ENCODE assay signal across 16 mouse cellular contexts in genomic region chr1:165874645-165875044, GRCm38 (mm10).
A peak's percentile ranks its signal among the peaks of the same experiment; 100 is the strongest.
DNase-seq lines count a peak whose midpoint lies in the region; ATAC-seq and TF ChIP-seq lines count a peak whose summit lies in the region.
"Had no signal": no experiment of that assay in that cellular context is flagged by ENCODE, and none has a peak within 500 bp of the region (broad histone marks: within the 10 kb centered on the region; RNA-seq: fewer than 3 reads in every experiment).

No protein-coding gene starts in this region.

- H3K4me2 ChIP-seq in forebrain, embryonic 11.5 days (ENCODE audit: low read depth, low read length, severe bottlenecking) = no peak overlapping the region
- no peak overlapping the region for H3K4me2 ChIP-seq in forebrain, embryonic 14.5 days (ENCODE audit: low read length)
- H3K4me2 ChIP-seq in lung, embryonic 14.5 days = no peak overlapping the region
- no peak overlapping the region for H3K4me2 ChIP-seq in heart, embryonic 12.5 days
- H3K4me2 ChIP-seq: liver, embryonic 13.5 days had no signal

- no peak overlapping the region for H3K9ac ChIP-seq in forebrain, embryonic 11.5 days (ENCODE audit: low read length)
- no peak overlapping the region for H3K9ac ChIP-seq in forebrain, embryonic 14.5 days (ENCODE audit: low read length)
- H3K9ac ChIP-seq in lung, embryonic 14.5 days = no peak overlapping the region
- no peak overlapping the region for H3K9ac ChIP-seq in heart, embryonic 12.5 days
- H3K9ac ChIP-seq: liver, embryonic 13.5 days had no signal

- TF ChIP-seq CTCF in lung, embryonic 14.5 days (IDR thresholded peaks at IDR 0.05; ENCODE audit: low read depth) = no peak

- DNase-seq in forebrain, embryonic 11.5 days (ENCODE audit: low spot score) = peak; percentile 49
- DNase-seq in forebrain, embryonic 14.5 days (ENCODE audit: low spot score) = no peak
- peak; percentile 33 for DNase-seq in R1 (ENCODE audit: low read depth, low spot score)
- DNase-seq in lung, embryonic 14.5 days = peak; percentile 70
- DNase-seq in retina, embryonic 14.5 days (ENCODE audit: low spot score) = peak; percentile 37
- no peak for DNase-seq in embryo, embryonic 10.5 days (ENCODE audit: low spot score)
- DNase-seq: cerebellum, adult 8-10 months; gastrocnemius, postnatal 14 days; kidney, postnatal 14 days; liver, embryonic 13.5 days; thymus, postnatal 4 days had no signal

- ATAC-seq in forebrain, embryonic 11.5 days (replicated peaks; ENCODE audit: low FRiP score) = 0 out of 2 replicates have a peak, but pooled peaks have one; percentile 36
- ATAC-seq in forebrain, embryonic 14.5 days = no peak
- ATAC-seq in lung, embryonic 14.5 days (ENCODE audit: insufficient read depth) = peak; percentile 92
- ATAC-seq in erythroid progenitor cell, adult 5-6 weeks (replicated peaks; ENCODE audit: low FRiP score, poor library complexity, severe bottlenecking) = no peak
- no peak for ATAC-seq in heart, embryonic 12.5 days (ENCODE audit: insufficient number of reproducible peaks, low FRiP score)

- H3K4me1 ChIP-seq in forebrain, embryonic 11.5 days (replicated peaks; ENCODE audit: control insufficient read depth, insufficient read depth, low read length) = peaks cover 2% of the 10 kb centered on the region; the same call in 1 of the 2 replicates
- no peaks in the 10 kb centered on the region for H3K4me1 ChIP-seq in forebrain, embryonic 14.5 days (ENCODE audit: control insufficient read depth, insufficient read depth, low read length)
- no peaks in the 10 kb centered on the region for H3K4me1 ChIP-seq in lung, embryonic 14.5 days (ENCODE audit: insufficient read depth)
- peaks cover 9% of the 10 kb centered on the region; the same call in 1 of the 2 replicates for H3K4me1 ChIP-seq in heart, embryonic 12.5 days (replicated peaks)

- no peaks in the 10 kb centered on the region for H3K27me3 ChIP-seq in forebrain, embryonic 11.5 days (ENCODE audit: control insufficient read depth, insufficient read depth, low read length)
- H3K27me3 ChIP-seq in forebrain, embryonic 14.5 days (replicated peaks; ENCODE audit: control insufficient read depth, insufficient read depth, low read length) = no peaks in the 10 kb centered on the region
- no peaks in the 10 kb centered on the region for H3K27me3 ChIP-seq in lung, embryonic 14.5 days (ENCODE audit: insufficient read depth, low read length)
- no peaks in the 10 kb centered on the region for H3K27me3 ChIP-seq in heart, embryonic 12.5 days (replicated peaks)
- H3K27me3 ChIP-seq: liver, embryonic 13.5 days; megakaryocyte, embryonic 14.5 days had no signal

- H3K36me3 ChIP-seq in forebrain, embryonic 11.5 days (ENCODE audit: control insufficient read depth, insufficient read depth, low read length) = no peaks in the 10 kb centered on the region; the same call in 1 of the 2 replicates
- H3K36me3 ChIP-seq in forebrain, embryonic 14.5 days (ENCODE audit: control insufficient read depth, insufficient read depth, low read length) = peaks cover 58% of the 10 kb centered on the region
- peaks cover 30% of the 10 kb centered on the region for H3K36me3 ChIP-seq in lung, embryonic 14.5 days (ENCODE audit: insufficient read depth)
- H3K36me3 ChIP-seq in heart, embryonic 12.5 days = peaks cover 26% of the 10 kb centered on the region

- 47% methylated on average over 8 of the region's 8 CpGs for WGBS in forebrain, embryonic 11.5 days
- WGBS in forebrain, embryonic 14.5 days = 36% methylated on average over 8 of the region's 8 CpGs
- WGBS in lung, embryonic 14.5 days = 43% methylated on average over 8 of the region's 8 CpGs
- 35% methylated on average over 8 of the region's 8 CpGs for WGBS in heart, embryonic 12.5 days

- no peaks in the 10 kb centered on the region for H3K9me3 ChIP-seq in forebrain, embryonic 11.5 days (ENCODE audit: control insufficient read depth, low read length)
- H3K9me3 ChIP-seq in forebrain, embryonic 14.5 days (replicated peaks; ENCODE audit: control insufficient read depth, low read length) = no peaks in the 10 kb centered on the region
- no peaks in the 10 kb centered on the region for H3K9me3 ChIP-seq in lung, embryonic 14.5 days (ENCODE audit: low read depth, low read length)
- no peaks in the 10 kb centered on the region for H3K9me3 ChIP-seq in heart, embryonic 12.5 days (replicated peaks)
- H3K9me3 ChIP-seq: heart, embryonic 10.5 days; hindbrain, embryonic 10.5 days; liver, embryonic 13.5 days; megakaryocyte, embryonic 14.5 days had no signal

- H3K4me3 ChIP-seq in forebrain, embryonic 11.5 days (ENCODE audit: low read depth, low read length) = no peak overlapping the region
- H3K4me3 ChIP-seq in forebrain, embryonic 14.5 days (ENCODE audit: low read depth, low read length) = no peak overlapping the region
- H3K4me3 ChIP-seq in lung, embryonic 14.5 days (ENCODE audit: low read depth, low read length) = no peak overlapping the region
- no peak overlapping the region for H3K4me3 ChIP-seq in heart, embryonic 12.5 days
- H3K4me3 ChIP-seq: heart, embryonic 10.5 days; hindbrain, embryonic 10.5 days; liver, embryonic 13.5 days; megakaryocyte, embryonic 14.5 days had no signal

- no peak overlapping the region for H3K27ac ChIP-seq in forebrain, embryonic 11.5 days (ENCODE audit: low read depth, low read length)
- no peak overlapping the region for H3K27ac ChIP-seq in forebrain, embryonic 14.5 days (ENCODE audit: low read depth, low read length)
- 0 out of 2 replicates have a peak overlapping the region, but pooled peaks have one; percentile 18 for H3K27ac ChIP-seq in lung, embryonic 14.5 days (ENCODE audit: low read depth)
- H3K27ac ChIP-seq in heart, embryonic 12.5 days (ENCODE audit: poor library complexity, severe bottlenecking) = no peak overlapping the region
- H3K27ac ChIP-seq: heart, embryonic 10.5 days; hindbrain, embryonic 10.5 days; liver, embryonic 13.5 days had no signal

Comparison
In these comparisons a context has a peak if more than half of its experiments do, and no peak if none do; other contexts are left out.
1. ATAC-seq: peak in forebrain, embryonic 11.5 days (single experiment) and lung, embryonic 14.5 days (single experiment); none in forebrain, embryonic 14.5 days (single experiment), erythroid progenitor cell, adult 5-6 weeks (single experiment) and heart, embryonic 12.5 days (single experiment).
2. DNase-seq: peak in forebrain, embryonic 11.5 days (single experiment), R1 (single experiment), lung, embryonic 14.5 days (single experiment) and retina, embryonic 14.5 days (single experiment); none in forebrain, embryonic 14.5 days (single experiment) and embryo, embryonic 10.5 days (single experiment).